Mouse (Mus musculus): ENCODE results near the gene Plxdc1. TPM values are rescaled to one million over a fixed set of nuclear protein-coding genes. Genes with fewer than 3 reads are reported as not detected.
A peak's percentile ranks its signal among the peaks of the same experiment; 100 is the strongest.

The Plxdc1 gene
- polyA plus RNA-seq, 1 experiment from 2014 or later: 2.0 TPM

- WGBS: 32% methylated on average over 8 of the region's 8 CpGs
- ATAC-seq (ENCODE audit: low read depth): no peak
- Histone ChIP-seq H3K4me3 (ENCODE audit: low read depth, low read length) (no peak overlapping the region), H3K9me3 (ENCODE audit: control insufficient read depth, low read length) (no peaks in the 10 kb centered on the region), H3K36me3 (ENCODE audit: control insufficient read depth, insufficient read depth, low read length) (peaks cover 32% of the 10 kb centered on the region), H3K27ac (replicated peaks; ENCODE audit: low read depth, low read length) (0 out of 2 replicates have a peak overlapping the region, but pooled peaks have one; percentile 6), H3K27me3 (replicated peaks; ENCODE audit: control insufficient read depth, insufficient read depth, low read length) (no peaks in the 10 kb centered on the region), H3K4me2 (ENCODE audit: low read depth, low read length) (peak overlapping the region; percentile 88), H3K4me1 (ENCODE audit: control insufficient read depth, insufficient read depth, low read length) (peaks cover 28% of the 10 kb centered on the region), H3K9ac (ENCODE audit: low read depth, low read length) (no peak overlapping the region)
- no peak for DNase-seq (ENCODE audit: low spot score)
Measured at GRCm38 (mm10) chr11:98019883-98020610, 33.8 kb upstream of the Plxdc1 start.

GRCm38 (mm10) chr11:98018858-98019641 is 32.8 kb upstream of the Plxdc1 start:
- Histone ChIP-seq H3K9me3 (ENCODE audit: control insufficient read depth, low read length) (no peaks in the 10 kb centered on the region), H3K4me3 (ENCODE audit: low read depth, low read length) (no peak overlapping the region), H3K4me1 (ENCODE audit: control insufficient read depth, insufficient read depth, low read length) (peaks cover 28% of the 10 kb centered on the region), H3K9ac (ENCODE audit: low read depth, low read length) (no peak overlapping the region), H3K4me2 (ENCODE audit: low read depth, low read length) (no peak overlapping the region), H3K27me3 (replicated peaks; ENCODE audit: control insufficient read depth, insufficient read depth, low read length) (no peaks in the 10 kb centered on the region), H3K36me3 (ENCODE audit: control insufficient read depth, insufficient read depth, low read length) (peaks cover 42% of the 10 kb centered on the region), H3K27ac (replicated peaks; ENCODE audit: low read depth, low read length) (no peak overlapping the region)
- 45% methylated on average over 10 of the region's 10 CpGs for WGBS
- DNase-seq (ENCODE audit: low spot score): no peak
- ATAC-seq (ENCODE audit: low read depth): no peak

- ATAC-seq (ENCODE audit: low read depth): no peak
- Histone ChIP-seq H3K27me3 (replicated peaks; ENCODE audit: control insufficient read depth, insufficient read depth, low read length) (no peaks in the 10 kb centered on the region), H3K9me3 (ENCODE audit: control insufficient read depth, low read length) (no peaks in the 10 kb centered on the region), H3K4me3 (ENCODE audit: low read depth, low read length) (no peak overlapping the region), H3K27ac (replicated peaks; ENCODE audit: low read depth, low read length) (no peak overlapping the region), H3K4me1 (ENCODE audit: control insufficient read depth, insufficient read depth, low read length) (peaks cover 25% of the 10 kb centered on the region), H3K4me2 (ENCODE audit: low read depth, low read length) (no peak overlapping the region), H3K9ac (ENCODE audit: low read depth, low read length) (no peak overlapping the region), H3K36me3 (ENCODE audit: control insufficient read depth, insufficient read depth, low read length) (peaks cover 49% of the 10 kb centered on the region)
- DNase-seq (ENCODE audit: low spot score): no peak
- 54% methylated on average over 4 of the region's 6 CpGs for WGBS
Measured at GRCm38 (mm10) chr11:98018222-98018621, 32.0 kb upstream of the Plxdc1 start.

GRCm38 (mm10) chr11:98016824-98017223 is 30.6 kb upstream of the Plxdc1 start:
- Histone ChIP-seq H3K9ac (ENCODE audit: low read depth, low read length) (no peak overlapping the region), H3K27me3 (replicated peaks; ENCODE audit: control insufficient read depth, insufficient read depth, low read length) (no peaks in the 10 kb centered on the region), H3K4me3 (ENCODE audit: low read depth, low read length) (no peak overlapping the region), H3K36me3 (ENCODE audit: control insufficient read depth, insufficient read depth, low read length) (peaks cover 52% of the 10 kb centered on the region), H3K27ac (replicated peaks; ENCODE audit: low read depth, low read length) (no peak overlapping the region), H3K4me1 (ENCODE audit: control insufficient read depth, insufficient read depth, low read length) (peaks cover 22% of the 10 kb centered on the region), H3K4me2 (ENCODE audit: low read depth, low read length) (no peak overlapping the region), H3K9me3 (ENCODE audit: control insufficient read depth, low read length) (no peaks in the 10 kb centered on the region)
- DNase-seq (ENCODE audit: low spot score): no peak
- ATAC-seq (ENCODE audit: low read depth): no peak
- whole genome bisulfite sequencing: 67% methylated on average over 4 of the region's 4 CpGs

GRCm38 (mm10) chr11:98016177-98016576 is 29.9 kb upstream of the Plxdc1 start:
- Histone ChIP-seq H3K4me2 (ENCODE audit: low read depth, low read length) (no peak overlapping the region), H3K27me3 (replicated peaks; ENCODE audit: control insufficient read depth, insufficient read depth, low read length) (no peaks in the 10 kb centered on the region), H3K36me3 (ENCODE audit: control insufficient read depth, insufficient read depth, low read length) (peaks cover 58% of the 10 kb centered on the region), H3K9ac (ENCODE audit: low read depth, low read length) (no peak overlapping the region), H3K4me3 (ENCODE audit: low read depth, low read length) (no peak overlapping the region), H3K9me3 (ENCODE audit: control insufficient read depth, low read length) (no peaks in the 10 kb centered on the region), H3K4me1 (ENCODE audit: control insufficient read depth, insufficient read depth, low read length) (peaks cover 18% of the 10 kb centered on the region), H3K27ac (replicated peaks; ENCODE audit: low read depth, low read length) (no peak overlapping the region)
- DNase-seq (ENCODE audit: low spot score) (no peak), ATAC-seq (ENCODE audit: low read depth) (no peak)
- 86% methylated on average over 5 of the region's 5 CpGs for WGBS

GRCm38 (mm10) chr11:98012831-98013230 is 26.6 kb upstream of the Plxdc1 start:
- Histone ChIP-seq H3K27me3 (replicated peaks; ENCODE audit: control insufficient read depth, insufficient read depth, low read length) (no peaks in the 10 kb centered on the region), H3K4me1 (ENCODE audit: control insufficient read depth, insufficient read depth, low read length) (no peaks in the 10 kb centered on the region), H3K9ac (ENCODE audit: low read depth, low read length) (no peak overlapping the region), H3K4me2 (ENCODE audit: low read depth, low read length) (no peak overlapping the region), H3K36me3 (ENCODE audit: control insufficient read depth, insufficient read depth, low read length) (peaks cover 82% of the 10 kb centered on the region), H3K9me3 (ENCODE audit: control insufficient read depth, low read length) (no peaks in the 10 kb centered on the region), H3K27ac (replicated peaks; ENCODE audit: low read depth, low read length) (no peak overlapping the region), H3K4me3 (ENCODE audit: low read depth, low read length) (no peak overlapping the region)
- DNase-seq (ENCODE audit: low spot score) (no peak), ATAC-seq (ENCODE audit: low read depth) (no peak)
- WGBS: 82% methylated on average over 10 of the region's 10 CpGs

- H3K4me3 ChIP-seq (ENCODE audit: low read depth, low read length): no peak overlapping the region
- no peak overlapping the region for H3K4me2 ChIP-seq (ENCODE audit: low read depth, low read length)
- no peaks in the 10 kb centered on the region for H3K9me3 ChIP-seq (ENCODE audit: control insufficient read depth, low read length)
- H3K9ac ChIP-seq (ENCODE audit: low read depth, low read length): no peak overlapping the region
- H3K27me3 ChIP-seq (replicated peaks; ENCODE audit: control insufficient read depth, insufficient read depth, low read length): no peaks in the 10 kb centered on the region
- peaks cover 82% of the 10 kb centered on the region for H3K36me3 ChIP-seq (ENCODE audit: control insufficient read depth, insufficient read depth, low read length)
- WGBS: 55% methylated on average over 3 of the region's 9 CpGs
- ATAC-seq (ENCODE audit: low read depth) (no peak), DNase-seq (ENCODE audit: low spot score) (no peak)
- no peaks in the 10 kb centered on the region for H3K4me1 ChIP-seq (ENCODE audit: control insufficient read depth, insufficient read depth, low read length)
- no peak overlapping the region for H3K27ac ChIP-seq (replicated peaks; ENCODE audit: low read depth, low read length)
Measured at GRCm38 (mm10) chr11:98011716-98012115, 25.5 kb upstream of the Plxdc1 start.

- H3K4me1 ChIP-seq (ENCODE audit: control insufficient read depth, insufficient read depth, low read length): 0 out of 2 replicates have a peak, but pooled peaks cover 3% of the 10 kb centered on the region
- DNase-seq (ENCODE audit: low spot score): no peak
- no peaks in the 10 kb centered on the region for H3K9me3 ChIP-seq (ENCODE audit: control insufficient read depth, low read length)
- 79% methylated on average over 11 of the region's 11 CpGs for WGBS
- no peak overlapping the region for H3K27ac ChIP-seq (replicated peaks; ENCODE audit: low read depth, low read length)
- no peak overlapping the region for H3K4me3 ChIP-seq (ENCODE audit: low read depth, low read length)
- H3K4me2 ChIP-seq (ENCODE audit: low read depth, low read length): no peak overlapping the region
- peaks cover 80% of the 10 kb centered on the region for H3K36me3 ChIP-seq (ENCODE audit: control insufficient read depth, insufficient read depth, low read length)
- H3K9ac ChIP-seq (ENCODE audit: low read depth, low read length): no peak overlapping the region
- H3K27me3 ChIP-seq (replicated peaks; ENCODE audit: control insufficient read depth, insufficient read depth, low read length): no peaks in the 10 kb centered on the region
- no peak for ATAC-seq (ENCODE audit: low read depth)
Measured at GRCm38 (mm10) chr11:98008087-98008486, 21.8 kb upstream of the Plxdc1 start.

Measured in embryonic facial prominence, embryonic 14.5 days (tissue).